Mouse (Mus musculus): Measurements from ENCODE around the gene Cd5l.
"Not testable (repeated sequence)": the region's sequence is repeated elsewhere in the genome, so short reads cannot be mapped to it uniquely, and the experiment has no call there.

The Cd5l gene

DNA sequence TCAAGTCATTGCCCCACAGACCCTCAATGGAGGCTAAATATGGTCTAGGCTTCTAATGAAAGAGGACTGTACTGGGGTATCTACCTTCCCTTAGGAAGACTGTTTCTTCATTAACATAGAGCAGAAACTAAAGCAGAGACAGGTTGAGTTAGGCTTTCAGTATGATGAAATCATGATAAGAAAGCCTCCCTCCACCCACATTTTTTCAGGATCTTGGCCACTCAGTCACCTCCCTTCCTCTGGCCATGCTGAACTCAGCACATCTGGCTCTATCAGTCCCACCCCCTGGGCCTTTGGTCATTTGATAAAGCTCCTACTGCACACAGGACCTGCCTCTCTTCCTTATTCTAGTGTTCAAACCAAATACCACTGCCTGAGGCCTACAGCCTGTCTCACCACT lies at the start of gene Cd5l:
TSS of gene Cd5l (plus strand) at position 301 of the 400 bp plus-strand sequence.
- ATAC-seq (ENCODE audit: low TSS enrichment), result no peak

DNA sequence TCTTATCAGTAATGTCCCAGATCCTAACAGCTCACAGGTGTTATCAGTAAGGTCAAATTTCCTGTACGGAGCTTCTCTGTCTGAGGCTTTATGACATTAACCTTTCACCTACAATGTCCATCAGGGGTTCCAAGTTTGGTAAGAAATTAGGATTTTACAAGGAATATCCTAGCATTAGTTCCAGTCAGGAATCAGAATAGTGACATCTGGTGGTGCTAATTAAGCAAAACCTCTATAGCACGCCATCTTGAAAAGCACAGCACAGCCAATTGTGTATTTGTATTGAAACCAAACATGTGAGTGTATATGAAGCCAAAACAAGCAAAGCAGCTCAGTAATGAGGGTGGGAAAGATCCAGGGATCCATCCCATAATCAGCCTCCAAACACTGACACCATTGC lies 47.8 kb upstream of the Cd5l start:
- no peak for ATAC-seq (ENCODE audit: low TSS enrichment)

DNA sequence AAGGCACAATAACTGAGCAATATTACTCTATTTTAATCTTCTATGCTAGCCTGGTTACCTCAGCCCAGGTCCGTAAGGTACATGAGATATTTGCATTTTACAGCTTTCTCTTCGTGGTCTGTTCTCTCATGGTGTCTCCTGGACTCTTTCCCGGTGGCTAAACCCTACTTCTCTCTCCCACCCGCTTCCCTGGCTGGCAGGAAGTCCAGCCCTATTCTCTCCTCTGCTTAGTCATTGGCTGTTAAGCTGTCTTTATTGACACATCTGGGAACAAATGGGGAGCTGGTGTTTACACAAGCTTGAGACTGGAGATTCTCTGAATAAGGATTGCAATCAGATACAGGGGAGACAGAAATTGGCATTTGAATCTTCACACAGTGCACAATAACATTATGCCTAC lies 35.1 kb upstream of the Cd5l start:
- no peak for ATAC-seq (ENCODE audit: low TSS enrichment)

DNA sequence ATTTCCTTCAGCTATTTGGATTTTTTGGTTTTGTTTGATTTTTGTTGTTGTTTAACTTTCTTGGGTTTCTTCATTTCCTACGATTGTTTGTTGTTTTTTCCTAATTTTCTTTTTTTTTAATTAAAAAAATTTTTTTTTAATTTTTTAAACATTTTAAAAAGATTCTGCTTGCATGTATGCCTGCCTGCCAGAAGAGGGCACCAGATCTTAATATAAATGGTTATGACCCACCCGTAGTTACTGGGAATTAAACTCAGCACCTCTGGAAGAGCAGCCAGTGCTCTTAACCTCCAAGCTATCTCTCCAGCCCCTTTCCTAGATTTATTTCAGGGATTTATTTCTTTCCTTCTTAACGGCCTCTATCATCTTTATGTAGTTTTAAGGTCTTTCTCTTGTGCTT lies 33.9 kb upstream of the Cd5l start:
- ATAC-seq (ENCODE audit: low TSS enrichment), result no peak

DNA sequence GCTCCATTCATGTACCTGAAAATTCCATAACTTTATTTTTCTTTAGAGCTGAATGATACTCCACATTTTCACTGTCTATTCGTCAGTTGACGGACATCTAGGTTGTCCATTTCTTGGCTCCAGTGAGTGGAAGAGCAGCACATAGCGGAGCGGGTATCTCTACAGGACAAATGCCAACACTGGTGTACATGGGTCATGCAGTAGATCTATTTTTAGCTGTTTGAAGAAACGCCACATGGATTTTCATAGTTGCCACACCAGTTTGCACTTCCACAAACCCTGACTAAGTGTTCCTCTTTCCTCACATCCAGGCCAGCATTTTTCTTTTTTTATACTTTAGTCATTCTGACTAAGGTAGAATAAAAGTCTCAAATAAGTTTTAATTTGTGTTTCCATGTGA lies 19.8 kb upstream of the Cd5l start:
- ATAC-seq (ENCODE audit: low TSS enrichment), result no peak

DNA sequence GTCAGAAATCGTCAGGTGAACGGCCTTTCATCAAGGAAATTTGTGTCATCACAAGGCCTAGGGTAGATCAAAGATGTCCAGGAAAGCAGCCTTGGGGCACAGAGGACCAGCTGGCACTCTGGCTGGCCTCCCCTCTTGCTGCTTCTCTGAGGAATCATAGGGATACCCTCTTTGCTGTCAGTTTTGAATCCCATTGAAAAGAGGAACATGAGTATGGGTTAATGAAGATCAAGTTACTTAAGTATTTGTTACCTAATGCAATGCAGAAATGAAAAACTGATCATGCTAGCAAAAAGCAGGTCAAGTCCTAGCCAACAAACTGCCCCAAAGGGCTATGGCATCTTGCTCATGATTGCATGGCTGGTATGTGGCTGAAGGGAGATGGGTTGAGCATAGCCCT lies 6.7 kb upstream of the Cd5l start:
- not testable (repeated sequence) for ATAC-seq (ENCODE audit: low TSS enrichment)

DNA sequence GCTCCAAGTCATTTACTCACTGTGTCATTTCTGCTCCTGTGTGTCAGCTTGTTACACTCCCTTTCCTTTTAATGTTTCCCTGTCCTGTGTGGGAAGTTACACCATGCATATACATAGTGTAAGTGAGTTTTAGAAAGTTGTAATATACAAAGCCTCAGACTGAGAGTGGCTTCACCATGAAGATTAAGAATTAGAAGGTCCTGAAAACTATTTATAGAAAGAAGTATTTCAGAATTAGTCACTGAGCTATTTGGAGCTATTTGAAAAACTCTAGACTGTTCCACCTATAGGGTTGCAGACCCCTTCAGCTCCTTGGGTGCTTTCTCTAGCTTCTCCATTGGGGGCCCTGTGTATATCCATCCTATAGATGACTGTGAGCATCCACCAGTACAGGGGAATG lies 1.5 kb downstream of the Cd5l start:
- ATAC-seq (ENCODE audit: low TSS enrichment), result no peak

DNA sequence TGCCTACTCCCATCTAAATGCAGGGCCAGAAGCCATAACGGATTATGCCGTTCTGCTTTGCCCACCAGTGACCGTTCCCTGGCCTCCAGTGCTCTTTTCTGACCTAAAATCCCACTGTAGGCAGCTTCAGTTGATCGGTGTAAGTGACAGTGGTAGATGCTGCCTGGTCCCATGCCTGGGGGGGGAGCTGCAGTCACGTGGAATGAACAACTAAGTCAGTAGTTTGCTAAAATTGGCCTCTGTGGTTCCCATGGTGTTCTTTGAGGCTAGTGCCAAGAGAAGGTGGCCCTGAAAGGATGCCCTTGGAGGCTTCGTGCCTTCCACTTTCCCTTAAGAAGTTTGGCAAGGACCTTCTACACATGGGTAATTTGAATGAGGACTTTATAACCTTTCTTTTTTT lies 2.8 kb downstream of the Cd5l start:
- no peak for ATAC-seq (ENCODE audit: low TSS enrichment)

DNA sequence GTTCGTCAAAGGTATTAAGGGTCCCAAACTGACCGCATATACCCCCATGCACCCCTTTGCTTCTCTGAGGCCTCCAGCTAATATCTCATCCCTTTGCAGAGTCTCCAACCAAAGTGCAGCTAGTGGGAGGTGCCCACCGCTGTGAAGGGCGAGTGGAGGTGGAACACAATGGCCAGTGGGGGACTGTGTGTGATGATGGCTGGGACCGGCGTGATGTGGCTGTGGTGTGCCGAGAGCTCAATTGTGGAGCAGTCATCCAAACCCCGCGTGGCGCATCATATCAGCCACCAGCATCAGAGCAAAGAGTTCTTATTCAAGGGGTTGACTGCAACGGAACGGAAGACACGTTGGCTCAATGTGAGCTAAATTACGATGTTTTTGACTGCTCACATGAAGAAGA lies 8.0 kb downstream of the Cd5l start:
- ATAC-seq (ENCODE audit: low TSS enrichment), result no peak

DNA sequence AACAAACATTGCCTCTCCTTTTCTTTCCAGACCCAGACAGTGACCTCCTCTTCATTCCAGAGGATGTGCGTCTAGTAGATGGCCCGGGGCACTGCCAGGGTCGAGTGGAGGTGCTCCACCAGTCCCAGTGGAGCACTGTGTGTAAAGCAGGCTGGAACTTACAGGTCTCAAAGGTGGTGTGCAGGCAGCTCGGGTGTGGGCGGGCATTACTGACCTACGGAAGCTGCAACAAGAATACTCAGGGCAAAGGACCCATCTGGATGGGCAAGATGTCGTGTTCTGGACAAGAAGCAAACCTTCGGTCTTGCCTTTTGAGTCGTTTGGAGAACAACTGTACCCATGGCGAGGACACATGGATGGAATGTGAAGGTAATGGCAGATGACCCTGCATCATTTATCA lies 9.8 kb downstream of the Cd5l start:
- ATAC-seq (ENCODE audit: low TSS enrichment), result no peak

DNA sequence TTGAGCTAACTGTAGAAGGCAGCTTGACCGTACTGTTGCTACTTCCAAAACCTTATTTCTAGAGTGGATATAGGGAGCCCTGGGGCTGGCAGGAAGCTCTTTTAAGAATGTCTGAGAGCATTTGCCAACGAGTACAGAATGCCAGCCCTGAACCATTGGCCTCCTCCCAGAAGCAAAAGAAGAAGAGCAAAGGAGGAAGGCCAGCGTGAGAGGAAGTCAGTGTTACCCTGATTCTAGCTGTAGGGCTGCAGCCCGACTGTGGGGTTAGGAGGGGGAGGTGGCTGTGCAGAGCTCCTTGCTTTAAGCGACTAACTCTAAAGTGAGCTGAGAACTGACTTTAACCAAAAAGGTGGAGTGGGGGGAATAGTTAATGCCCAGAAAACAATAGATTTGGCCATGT lies 11.5 kb downstream of the Cd5l start:
- ATAC-seq (ENCODE audit: low TSS enrichment), result no peak

DNA sequence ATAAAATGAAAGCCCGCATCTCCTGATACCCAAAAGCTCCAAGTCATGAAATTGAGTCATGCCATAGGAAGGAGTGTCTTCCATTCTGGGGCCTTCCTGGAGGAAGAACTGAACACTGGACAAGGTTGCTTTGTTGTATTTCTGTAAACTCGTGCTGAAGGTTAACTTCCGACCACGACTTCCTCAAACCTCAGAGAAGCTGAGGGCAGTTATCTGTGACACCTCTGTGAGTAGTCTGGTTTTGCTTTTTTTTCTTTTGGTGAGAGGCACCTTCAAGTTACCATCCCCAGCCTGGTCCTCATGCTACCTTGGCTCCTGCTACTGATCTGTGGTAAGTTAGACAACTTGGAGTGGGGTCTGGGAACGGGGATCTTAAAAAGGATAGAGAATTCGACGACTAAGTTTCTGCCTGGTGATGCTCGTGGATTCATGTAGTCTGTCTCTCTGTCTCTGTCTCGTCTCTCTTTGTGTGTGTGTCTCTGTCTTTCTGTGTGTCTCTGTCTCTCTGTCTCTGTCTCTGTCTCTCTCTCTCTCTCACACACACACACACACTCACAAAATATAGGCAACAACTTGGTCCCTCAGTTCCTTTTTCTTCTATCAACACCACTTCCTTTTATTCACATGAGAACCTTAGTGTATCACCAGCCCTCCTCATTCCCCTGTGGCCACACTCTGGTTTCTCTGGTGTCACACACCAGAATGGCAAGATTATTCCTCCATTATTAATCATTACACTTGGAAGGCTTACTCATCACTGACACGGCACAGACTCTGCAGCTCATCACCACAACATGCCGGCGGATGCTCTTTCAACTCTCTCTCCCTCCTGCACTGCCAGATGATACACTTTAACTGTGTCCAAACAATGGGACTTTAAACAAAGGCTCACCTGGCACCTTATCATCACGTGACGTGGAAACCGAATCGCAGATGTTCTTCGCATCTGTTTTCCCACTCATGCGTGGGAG lies 18.8 kb downstream of the Cd5l start, which contains the start of gene Fcrl1:
TSS of gene Fcrl1 (plus strand) at position 193 of the 971 bp plus-strand sequence.
- ATAC-seq (ENCODE audit: low TSS enrichment), result no peak

DNA sequence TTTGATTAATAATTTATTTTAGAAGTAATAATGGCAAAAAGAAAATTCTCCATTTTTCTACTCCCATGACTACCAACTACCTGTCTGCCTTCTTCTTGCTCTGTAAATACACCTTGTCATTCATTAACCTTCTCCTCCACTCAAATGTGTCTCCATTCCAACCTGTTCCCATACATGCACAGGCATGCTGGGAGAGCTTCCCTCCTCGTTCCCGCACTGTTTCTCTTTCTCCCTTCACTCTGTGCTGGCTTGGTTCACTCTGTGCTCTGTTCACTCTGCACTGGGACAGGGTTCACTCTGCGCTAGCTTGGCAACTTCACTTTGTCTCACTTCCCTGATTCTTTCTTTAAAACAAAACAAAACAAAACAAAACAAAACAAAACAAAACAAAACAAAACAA lies 19.5 kb downstream of the Cd5l start:
- ATAC-seq (ENCODE audit: low TSS enrichment), result no peak

DNA sequence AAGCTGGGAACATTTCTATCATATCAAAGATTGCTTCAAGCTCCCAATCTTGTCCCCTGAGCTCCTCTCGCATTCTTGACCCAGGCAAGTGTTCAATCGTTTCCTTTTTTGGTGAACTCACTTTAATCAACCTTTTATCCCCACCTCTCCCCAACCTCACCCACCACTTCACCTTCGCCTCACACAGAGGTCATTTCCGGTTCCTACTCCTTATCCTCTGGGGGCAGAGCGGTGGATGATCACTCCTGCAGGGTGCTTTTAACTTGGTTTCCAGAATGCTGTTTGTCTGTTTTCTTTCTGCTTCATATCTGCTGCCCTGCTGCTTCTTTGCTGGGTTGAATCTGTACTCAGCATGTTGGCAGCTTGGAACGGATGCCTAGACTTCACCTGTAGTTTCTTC lies 20.0 kb downstream of the Cd5l start:
- no peak for ATAC-seq (ENCODE audit: low TSS enrichment)

DNA sequence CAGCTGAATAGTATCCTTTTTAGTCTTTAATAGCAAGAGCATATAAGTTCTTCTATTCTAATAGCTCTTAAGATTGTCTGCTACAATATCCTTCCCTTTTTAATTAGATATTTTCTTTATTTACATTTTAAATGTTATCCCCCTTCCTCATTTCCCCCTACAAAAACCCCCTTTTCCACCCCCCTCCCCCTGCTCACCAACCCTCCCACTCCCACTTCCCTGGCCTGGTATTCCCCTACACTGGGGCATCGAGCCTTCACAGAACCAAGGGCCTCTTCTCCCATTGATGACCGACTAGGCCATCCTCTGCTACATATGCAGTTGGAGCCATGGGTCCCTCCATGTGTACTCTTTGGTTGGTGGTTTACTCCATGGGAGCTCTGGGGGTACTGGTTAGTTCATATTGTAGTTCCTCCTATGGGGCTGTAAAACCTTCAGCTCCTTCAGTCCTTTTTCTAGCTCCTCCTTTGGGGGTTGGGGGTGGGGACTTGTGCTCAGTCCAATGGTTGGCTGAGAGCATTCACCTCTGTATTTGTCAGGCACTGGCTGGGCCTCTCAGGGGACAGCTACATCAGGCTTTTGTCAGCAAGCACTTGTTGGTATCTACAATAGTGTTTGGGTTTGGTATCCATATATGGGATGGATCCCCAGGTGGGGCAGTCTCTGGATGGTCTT lies 22.1 kb downstream of the Cd5l start:
- not testable (repeated sequence) for ATAC-seq (ENCODE audit: low TSS enrichment)

DNA sequence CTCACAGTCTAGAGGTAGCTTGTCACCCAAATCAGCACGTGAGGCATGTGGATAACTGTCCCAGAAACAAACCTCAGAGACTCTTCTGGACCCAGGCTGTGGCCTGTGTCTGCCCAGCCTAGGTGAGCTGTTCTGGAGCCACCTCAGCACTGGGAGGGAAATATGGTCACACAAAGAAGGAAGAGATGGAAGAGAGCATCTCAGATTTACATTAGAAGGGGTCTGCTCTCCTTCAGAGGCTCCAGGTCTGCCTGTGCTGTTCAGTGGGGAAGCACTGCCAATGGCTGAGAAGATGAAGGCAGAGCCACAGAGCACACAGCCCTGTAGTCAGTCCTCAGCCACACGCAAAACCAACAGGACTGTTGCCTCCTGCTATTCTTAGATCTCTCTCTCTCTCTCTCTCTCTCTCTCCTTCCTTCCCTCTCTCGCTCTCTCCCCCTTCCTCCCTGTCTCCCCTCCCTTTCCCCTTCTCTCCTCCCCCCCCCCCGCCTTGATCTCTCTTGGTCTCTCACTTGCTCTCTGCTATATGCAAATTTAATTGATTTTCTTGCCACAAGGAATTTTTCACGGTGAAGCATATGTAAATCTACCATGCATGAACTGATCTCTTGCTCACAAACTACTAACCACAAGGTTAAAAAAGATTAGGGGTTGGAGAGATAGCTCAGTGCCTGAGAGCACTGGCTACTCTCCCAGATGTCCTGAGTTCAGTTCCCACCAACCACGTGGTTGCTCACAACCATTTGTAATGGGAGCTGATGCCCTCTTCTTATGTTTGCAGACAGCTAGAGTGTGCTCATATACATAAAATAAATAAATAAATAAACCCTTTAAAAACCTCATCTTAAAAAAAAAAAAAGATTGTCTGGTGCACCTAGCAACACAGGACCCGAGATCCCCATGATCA lies 24.4 kb downstream of the Cd5l start:
- ATAC-seq (ENCODE audit: low TSS enrichment), result no peak

DNA sequence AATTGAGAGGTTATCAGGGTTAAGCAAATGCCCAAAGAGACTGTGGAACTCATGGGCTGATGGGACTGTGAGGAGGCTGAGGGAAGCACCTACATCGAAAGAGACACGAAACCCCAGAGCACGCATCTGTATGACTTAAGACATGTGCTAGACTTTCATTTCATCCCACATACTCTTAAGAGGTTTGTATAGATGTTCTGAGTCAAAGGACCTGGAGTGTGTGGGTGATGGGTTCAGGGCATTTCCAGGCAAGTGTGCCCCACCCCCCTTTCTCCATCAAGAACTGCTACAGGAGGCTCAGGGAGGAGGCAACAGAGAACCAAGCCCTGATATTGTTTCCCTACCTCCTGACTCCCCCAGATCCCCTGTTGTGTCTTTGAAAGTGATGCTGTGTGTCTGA lies 25.6 kb downstream of the Cd5l start:
- no peak for ATAC-seq (ENCODE audit: low TSS enrichment)

DNA sequence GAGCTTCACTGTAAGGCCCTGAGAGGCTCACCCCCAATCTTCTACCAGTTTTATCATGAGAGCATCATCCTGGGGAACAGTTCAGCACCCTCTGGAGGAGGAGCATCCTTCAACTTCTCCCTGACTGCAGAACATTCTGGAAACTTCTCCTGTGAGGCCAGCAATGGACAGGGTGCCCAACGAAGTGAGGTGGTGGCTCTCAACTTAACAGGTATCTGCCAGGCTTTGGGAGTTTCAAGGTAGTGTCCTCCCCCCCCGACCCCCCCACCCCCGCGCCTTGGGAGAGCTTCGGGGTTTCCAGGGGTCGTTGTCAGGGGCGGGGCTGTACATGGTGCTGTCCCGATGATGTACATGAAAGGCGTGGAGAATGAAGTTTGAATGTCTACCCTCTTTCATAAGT lies 27.4 kb downstream of the Cd5l start:
- no peak for ATAC-seq (ENCODE audit: low TSS enrichment)

DNA sequence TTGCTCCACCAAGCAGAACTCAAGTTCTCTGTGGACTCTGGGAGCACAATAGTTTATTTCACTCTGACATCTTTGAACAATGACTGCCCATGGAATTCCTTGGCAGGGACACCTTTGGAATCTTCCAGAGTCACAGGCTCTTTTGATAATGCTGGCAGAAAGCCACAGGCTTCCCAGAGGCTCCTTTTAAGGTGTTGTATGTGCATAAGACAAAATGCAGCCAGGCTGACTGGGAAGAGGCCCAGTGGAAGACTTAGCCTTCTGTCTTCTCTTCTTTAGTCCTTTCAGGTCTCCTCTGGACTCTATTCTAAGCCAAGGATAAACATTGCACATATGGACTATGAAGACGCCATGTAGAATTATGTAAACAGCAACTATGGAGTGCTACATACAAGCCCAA lies 33.3 kb downstream of the Cd5l start:
- ATAC-seq (ENCODE audit: low TSS enrichment), result no peak

DNA sequence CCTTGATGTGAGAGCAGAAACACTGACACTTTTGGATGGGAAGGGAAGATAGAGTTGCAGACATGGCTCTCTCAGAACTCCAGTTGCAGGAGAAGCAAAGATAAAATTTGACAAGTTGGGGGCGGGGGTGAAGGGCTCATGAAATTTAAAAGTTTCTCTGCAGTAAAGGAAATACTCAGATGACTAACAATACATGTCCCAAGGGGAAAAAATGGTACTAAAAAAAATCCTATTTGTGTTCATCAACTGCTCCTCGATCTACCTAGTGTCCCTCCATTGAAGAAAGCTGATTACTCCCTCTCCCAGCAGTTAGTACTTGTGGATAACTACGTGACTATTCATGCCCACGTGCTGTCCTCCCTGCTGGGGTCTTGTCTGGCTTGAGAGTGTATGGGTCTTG lies 41.1 kb downstream of the Cd5l start:
- no peak for ATAC-seq (ENCODE audit: low TSS enrichment)

DNA sequence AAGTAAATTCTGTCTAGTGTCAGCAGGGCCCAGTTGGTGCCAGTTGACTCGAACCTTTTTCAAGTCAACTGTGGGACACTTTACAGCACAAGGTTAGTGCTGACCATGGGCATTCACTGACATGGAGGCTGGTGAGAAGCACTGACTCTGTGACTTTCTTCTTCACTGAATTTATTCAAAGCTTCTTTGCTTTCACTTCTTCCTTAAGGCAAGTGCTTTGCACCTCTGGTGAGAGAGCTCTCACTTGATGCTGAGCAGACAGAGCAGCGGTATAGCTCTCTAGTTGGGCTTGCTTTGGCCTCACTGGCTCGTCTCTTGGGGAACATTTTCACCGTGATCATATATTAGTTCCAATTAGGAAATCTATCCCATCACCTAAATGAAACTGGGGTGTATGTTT lies 42.2 kb downstream of the Cd5l start:
- ATAC-seq (ENCODE audit: low TSS enrichment), result no peak

DNA sequence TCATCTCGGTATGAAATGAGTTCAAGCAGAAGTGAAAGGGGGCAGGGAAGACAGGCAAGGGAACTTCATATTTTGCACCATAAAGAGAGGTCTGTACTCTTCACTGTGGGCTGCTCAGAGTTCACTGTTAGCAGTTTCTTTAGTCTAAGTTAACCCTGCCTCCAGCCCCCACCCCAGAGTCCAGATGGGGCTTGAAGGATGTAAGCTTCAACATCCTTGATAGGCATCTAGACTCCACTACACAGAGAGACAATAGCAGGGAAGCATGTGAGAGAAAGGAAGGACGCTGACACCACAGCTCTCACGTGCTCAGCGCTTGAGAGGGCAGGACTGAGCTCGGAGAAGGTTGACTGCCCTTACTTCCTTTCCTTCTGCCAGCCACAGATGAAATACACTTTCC lies 43.6 kb downstream of the Cd5l start:
- ATAC-seq (ENCODE audit: low TSS enrichment), result no peak
